Mouse (Mus musculus): ENCODE results near the gene Dock6. TPM values are rescaled to one million over a fixed set of nuclear protein-coding genes. Genes with fewer than 3 reads are reported as not detected.

Dock6 gene
- polyA plus RNA-seq, 1 experiment from 2014 or later: 15.5 TPM

DNA sequence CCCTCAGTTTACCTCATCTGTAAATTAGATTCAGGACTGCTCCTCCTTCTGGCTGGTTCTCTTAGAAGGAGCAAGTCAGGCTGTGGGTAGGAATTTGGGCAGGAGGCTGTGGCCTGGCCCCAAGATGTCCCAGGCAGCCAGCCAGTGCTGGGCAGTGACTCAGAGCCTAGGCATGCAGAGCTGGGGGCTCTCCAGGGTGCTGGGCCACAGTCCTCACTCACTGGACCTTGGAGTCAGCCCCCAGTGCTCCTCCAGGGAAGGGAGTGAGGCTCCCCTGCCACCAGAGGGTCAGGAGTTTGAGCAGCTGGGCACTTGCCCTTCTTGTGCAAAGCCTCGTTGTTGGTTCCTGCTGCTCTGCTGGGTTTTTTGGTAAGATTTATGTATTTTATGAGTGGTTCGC lies 98.4 kb downstream of the Dock6 start:
- Histone ChIP-seq H3K4me1 (replicated peaks; ENCODE audit: control insufficient read depth, insufficient read depth, low read length) (peaks cover 11% of the 10 kb centered on the region; the same call in 1 of the 2 replicates), H3K27ac (ENCODE audit: low read depth, low read length) (peak overlapping the region; percentile 35; the same call in 1 of the 2 replicates), H3K9me3 (ENCODE audit: control insufficient read depth) (no peaks in the 10 kb centered on the region), H3K36me3 (ENCODE audit: control insufficient read depth, insufficient read depth) (peaks cover 15% of the 10 kb centered on the region), H3K9ac (ENCODE audit: low read depth, low read length) (no peak overlapping the region), H3K27me3 (replicated peaks; ENCODE audit: control insufficient read depth, insufficient read depth, low read length) (no peaks in the 10 kb centered on the region), H3K4me3 (ENCODE audit: low read depth, low read length) (no peak overlapping the region), H3K4me2 (replicated peaks; ENCODE audit: low read depth) (peak overlapping the region; percentile 6; the same call in 1 of the 2 replicates)
- peak; percentile 50 for ATAC-seq
- 51% methylated on average over 2 of the region's 2 CpGs for WGBS
- no peak; the same call in 1 of the 2 replicates for TF ChIP-seq CTCF (IDR thresholded peaks at IDR 0.05; ENCODE audit: low read depth)

DNA sequence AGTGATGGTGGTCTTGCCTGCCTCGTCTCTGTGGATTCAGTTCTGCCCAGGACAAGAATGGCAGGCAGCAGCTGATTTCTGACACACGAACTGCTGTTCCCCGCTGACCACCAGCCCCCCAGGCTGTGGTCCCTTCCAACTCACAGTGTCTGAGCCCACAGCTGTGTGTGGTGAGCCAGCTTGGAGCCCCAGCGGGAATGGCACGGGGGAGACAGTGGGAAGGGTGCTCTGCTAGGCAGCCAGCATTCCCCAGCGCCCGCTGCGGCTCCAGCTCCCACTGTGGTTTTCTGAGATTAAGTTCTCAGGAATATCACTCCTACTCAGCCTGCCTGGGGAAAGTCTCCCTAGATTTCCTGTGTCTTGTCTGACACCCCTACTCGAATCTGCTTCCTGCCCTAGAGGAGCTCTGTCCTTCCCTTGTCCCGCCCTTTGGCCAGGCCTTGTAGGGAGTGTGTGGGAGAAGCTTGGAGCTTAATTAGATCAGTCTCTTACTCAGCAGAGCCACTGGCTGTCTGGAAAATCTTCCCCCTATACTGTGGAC lies 100.1 kb downstream of the Dock6 start:
- Histone ChIP-seq H3K4me3 (ENCODE audit: low read depth, low read length) (no peak overlapping the region), H3K27ac (ENCODE audit: low read depth, low read length) (peak overlapping the region; percentile 80), H3K9me3 (ENCODE audit: control insufficient read depth) (no peaks in the 10 kb centered on the region), H3K9ac (ENCODE audit: low read depth, low read length) (no peak overlapping the region), H3K4me1 (replicated peaks; ENCODE audit: control insufficient read depth, insufficient read depth, low read length) (peaks cover 11% of the 10 kb centered on the region; the same call in 1 of the 2 replicates), H3K27me3 (replicated peaks; ENCODE audit: control insufficient read depth, insufficient read depth, low read length) (no peaks in the 10 kb centered on the region), H3K36me3 (ENCODE audit: control insufficient read depth, insufficient read depth) (peaks cover 31% of the 10 kb centered on the region), H3K4me2 (replicated peaks; ENCODE audit: low read depth) (no peak overlapping the region)
- 35% methylated on average over 10 of the region's 10 CpGs for WGBS
- ATAC-seq: peak; percentile 42
- no peak for TF ChIP-seq CTCF (IDR thresholded peaks at IDR 0.05; ENCODE audit: low read depth)

DNA sequence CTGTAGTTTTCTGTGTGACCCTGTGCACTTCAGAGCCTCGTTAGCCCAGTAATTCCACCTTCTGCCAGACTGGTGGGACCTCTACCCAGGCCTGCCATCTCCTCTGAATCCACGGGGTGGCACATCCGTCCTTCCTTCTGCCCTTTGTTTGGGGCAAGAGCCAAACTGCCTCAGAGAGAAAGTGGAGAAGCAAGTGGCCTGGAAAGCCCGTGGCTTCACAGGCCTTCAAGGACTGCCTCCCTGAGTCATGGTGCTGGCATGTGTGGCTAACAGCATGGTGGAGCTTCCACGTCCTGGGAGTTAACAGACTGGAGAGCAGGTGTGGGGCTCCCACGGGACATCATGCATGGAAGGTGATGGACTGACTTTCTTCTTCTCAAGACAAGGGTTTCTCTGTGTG lies 101.1 kb downstream of the Dock6 start:
- no peak for ATAC-seq
- 58% methylated on average over 6 of the region's 6 CpGs for WGBS
- peak; percentile 48 for TF ChIP-seq CTCF (IDR thresholded peaks at IDR 0.05; ENCODE audit: low read depth)
- Histone ChIP-seq H3K9me3 (ENCODE audit: control insufficient read depth) (no peaks in the 10 kb centered on the region), H3K4me3 (ENCODE audit: low read depth, low read length) (no peak overlapping the region), H3K27ac (ENCODE audit: low read depth, low read length) (peak overlapping the region; percentile 80; the same call in 1 of the 2 replicates), H3K4me2 (replicated peaks; ENCODE audit: low read depth) (no peak overlapping the region), H3K9ac (ENCODE audit: low read depth, low read length) (no peak overlapping the region), H3K27me3 (replicated peaks; ENCODE audit: control insufficient read depth, insufficient read depth, low read length) (no peaks in the 10 kb centered on the region), H3K36me3 (ENCODE audit: control insufficient read depth, insufficient read depth) (peaks cover 41% of the 10 kb centered on the region), H3K4me1 (replicated peaks; ENCODE audit: control insufficient read depth, insufficient read depth, low read length) (peaks cover 11% of the 10 kb centered on the region; the same call in 1 of the 2 replicates)

DNA sequence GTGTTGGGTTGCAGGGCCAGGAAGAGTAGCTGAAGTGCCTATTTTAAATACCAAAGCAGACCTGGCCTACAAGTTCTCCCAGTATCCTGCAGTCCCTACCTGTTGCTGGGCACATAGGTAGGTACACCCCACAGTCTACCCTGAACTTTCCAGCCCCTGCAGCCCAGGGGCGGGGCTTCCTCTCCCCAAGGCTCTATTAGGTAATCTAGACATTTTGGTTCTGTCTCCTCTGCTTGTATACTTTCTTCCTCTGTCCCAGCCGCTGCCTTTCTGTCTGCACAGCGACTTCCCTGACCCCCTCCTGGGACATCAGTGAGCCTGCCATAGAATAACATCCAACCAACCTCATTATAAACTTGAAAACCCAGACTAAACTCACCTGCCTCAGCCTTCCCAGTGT lies 102.1 kb downstream of the Dock6 start:
- H3K9me3 ChIP-seq (ENCODE audit: control insufficient read depth): no peaks in the 10 kb centered on the region
- no peak overlapping the region for H3K4me2 ChIP-seq (replicated peaks; ENCODE audit: low read depth)
- H3K36me3 ChIP-seq (ENCODE audit: control insufficient read depth, insufficient read depth): peaks cover 51% of the 10 kb centered on the region
- ATAC-seq: no peak
- no peak overlapping the region for H3K4me3 ChIP-seq (ENCODE audit: low read depth, low read length)
- H3K27me3 ChIP-seq (replicated peaks; ENCODE audit: control insufficient read depth, insufficient read depth, low read length): no peaks in the 10 kb centered on the region
- 76% methylated on average over 3 of the region's 3 CpGs for WGBS
- TF ChIP-seq CTCF (IDR thresholded peaks at IDR 0.05; ENCODE audit: low read depth): no peak
- no peak overlapping the region for H3K9ac ChIP-seq (ENCODE audit: low read depth, low read length)
- H3K27ac ChIP-seq (ENCODE audit: low read depth, low read length): no peak overlapping the region
- H3K4me1 ChIP-seq (replicated peaks; ENCODE audit: control insufficient read depth, insufficient read depth, low read length): peaks cover 11% of the 10 kb centered on the region; the same call in 1 of the 2 replicates

Small RNA genes within 50 kb of the gene (microRNA-seq; reads per million reads assigned to microRNA genes)
- gene Mir7083: 5.7 reads per million, percentile 16 among the genes with 10 or more reads in this experiment

Other genes with a start within 250 kb of the Dock6 start
- gene Smarca4, start 236.5 kb downstream of the Dock6 start, polyA plus RNA-seq (2015; fragmentation: Nextera tagmentation; extraction: Ambion mirVana): 22.1 and 24.4 TPM in 2 replicates
- gene Ldlr, start 129.2 kb downstream of the Dock6 start, polyA plus RNA-seq (2015; fragmentation: Nextera tagmentation; extraction: Ambion mirVana): 22.8 and 26.6 TPM in 2 replicates
- gene Spc24, start 92.3 kb downstream of the Dock6 start, polyA plus RNA-seq (2015; fragmentation: Nextera tagmentation; extraction: Ambion mirVana): 23.5 and 32.4 TPM in 2 replicates
- 6.4 TPM in 2 replicates for gene Kank2, start 53.9 kb downstream of the Dock6 start, polyA plus RNA-seq (2015; fragmentation: Nextera tagmentation; extraction: Ambion mirVana)
- 15.9 and 21.1 TPM in 2 replicates for gene Angptl8, start 17.1 kb downstream of the Dock6 start, polyA plus RNA-seq (2015; fragmentation: Nextera tagmentation; extraction: Ambion mirVana)
- gene Rab3d, start 65.6 kb upstream of the Dock6 start, polyA plus RNA-seq (2015; fragmentation: Nextera tagmentation; extraction: Ambion mirVana): 19.9 and 20.3 TPM in 2 replicates
- gene Ccdc159, start 74.8 kb upstream of the Dock6 start, polyA plus RNA-seq (2015; fragmentation: Nextera tagmentation; extraction: Ambion mirVana): 0.63 and 0.99 TPM in 2 replicates
- gene Tmem205, start 74.9 kb upstream of the Dock6 start, polyA plus RNA-seq (2015; fragmentation: Nextera tagmentation; extraction: Ambion mirVana): 83.1 and 88.2 TPM in 2 replicates
- gene Plppr2, start 84.4 kb upstream of the Dock6 start, polyA plus RNA-seq (2015; fragmentation: Nextera tagmentation; extraction: Ambion mirVana): 2.9 and 3.2 TPM in 2 replicates
- 4.6 and 4.8 TPM in 2 replicates for gene Swsap1, start 103.1 kb upstream of the Dock6 start, polyA plus RNA-seq (2015; fragmentation: Nextera tagmentation; extraction: Ambion mirVana)
- 3.2 and 3.8 TPM in 2 replicates for gene Epor, start 110.9 kb upstream of the Dock6 start, polyA plus RNA-seq (2015; fragmentation: Nextera tagmentation; extraction: Ambion mirVana)
- gene Rgl3, start 136.8 kb upstream of the Dock6 start, polyA plus RNA-seq (2015; fragmentation: Nextera tagmentation; extraction: Ambion mirVana): 2.1 and 2.5 TPM in 2 replicates
- 0.22 and 0.35 TPM in 2 replicates for gene Ccdc151, start 150.0 kb upstream of the Dock6 start, polyA plus RNA-seq (2015; fragmentation: Nextera tagmentation; extraction: Ambion mirVana)
- gene Prkcsh, start 150.2 kb upstream of the Dock6 start, polyA plus RNA-seq (2015; fragmentation: Nextera tagmentation; extraction: Ambion mirVana): 98.6 and 104 TPM in 2 replicates
- gene Elavl3, start 199.4 kb upstream of the Dock6 start, polyA plus RNA-seq (2015; fragmentation: Nextera tagmentation; extraction: Ambion mirVana): 0.78 and 0.99 TPM in 2 replicates
- gene Gm49318, start 218.6 kb upstream of the Dock6 start, polyA plus RNA-seq (2015; fragmentation: Nextera tagmentation; extraction: Ambion mirVana): not detected in 2 replicates
- 4.2 and 4.5 TPM in 2 replicates for gene Zfp653, start 218.7 kb upstream of the Dock6 start, polyA plus RNA-seq (2015; fragmentation: Nextera tagmentation; extraction: Ambion mirVana)
- gene Ecsit, start 232.8 kb upstream of the Dock6 start, polyA plus RNA-seq (2015; fragmentation: Nextera tagmentation; extraction: Ambion mirVana): 23.8 and 25.3 TPM in 2 replicates
- gene Cnn1, start 246.6 kb upstream of the Dock6 start, polyA plus RNA-seq (2015; fragmentation: Nextera tagmentation; extraction: Ambion mirVana): 419 and 432 TPM in 2 replicates

Data from intestine, postnatal 0 days (tissue).